9 mouse cellular contexts compared by ENCODE assay signal in the genomic region with DNA sequence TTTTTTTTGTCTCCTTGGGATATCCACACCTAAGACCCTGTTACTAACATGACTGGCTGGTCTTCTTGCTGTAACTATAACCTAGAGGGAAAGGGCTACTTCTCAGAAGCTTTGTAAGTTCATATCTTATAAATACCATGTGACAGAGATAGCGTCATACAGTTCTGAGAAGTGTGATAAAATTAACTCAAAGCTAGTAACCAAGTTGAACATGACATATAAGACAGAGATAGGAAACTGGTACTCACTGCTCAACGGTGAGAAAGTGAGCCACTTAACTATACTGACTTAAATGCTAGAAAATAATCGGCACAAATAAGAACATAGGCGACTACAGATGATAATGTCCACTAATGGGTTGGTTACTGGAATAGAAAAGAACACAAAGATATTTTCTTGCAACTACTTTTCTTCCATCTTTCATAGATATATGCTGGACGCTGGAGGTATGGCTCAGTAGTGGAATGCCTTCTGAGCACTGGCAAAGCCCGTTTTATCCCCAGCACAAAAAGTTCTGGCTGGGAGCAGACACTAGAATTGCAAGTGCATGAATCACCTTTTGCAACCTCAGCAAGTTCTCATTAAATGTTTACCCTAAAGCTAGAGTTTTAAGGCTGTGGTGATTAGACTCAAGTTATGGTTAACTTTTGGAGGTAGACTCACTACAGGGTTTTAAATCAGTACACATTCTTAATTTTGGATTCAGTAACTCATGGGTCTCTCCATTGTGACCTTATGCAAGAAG. TPM values are rescaled to one million over a fixed set of nuclear protein-coding genes. Genes with fewer than 3 reads are reported as not detected.
DNase-seq lines count a peak whose midpoint lies in the region; ATAC-seq lines count a peak whose summit lies in the region.
"Had no signal": no experiment of that assay in that cellular context is flagged by ENCODE, and none has a peak within 500 bp of the region (broad histone marks: within the 10 kb centered on the region; RNA-seq: fewer than 3 reads in every experiment).

No protein-coding gene starts in this region.

- no peaks in the 10 kb centered on the region for H3K27me3 ChIP-seq in heart, embryonic 13.5 days (replicated peaks)
- no peaks in the 10 kb centered on the region for H3K27me3 ChIP-seq in hindbrain, embryonic 13.5 days
- H3K27me3 ChIP-seq in midbrain, embryonic 11.5 days (ENCODE audit: control insufficient read depth, insufficient read depth, low read length), result no peaks in the 10 kb centered on the region

- no peak for ATAC-seq in heart, embryonic 13.5 days (ENCODE audit: extremely low read depth, insufficient number of reproducible peaks, low FRiP score, low TSS enrichment)
- ATAC-seq in hindbrain, embryonic 13.5 days (ENCODE audit: low FRiP score), result no peak
- no peak for ATAC-seq in midbrain, embryonic 11.5 days (ENCODE audit: low FRiP score)
- ATAC-seq in granulocyte monocyte progenitor cell, adult 5-6 weeks (replicated peaks; ENCODE audit: poor library complexity, severe bottlenecking), result no peak

- H3K9ac ChIP-seq in heart, embryonic 13.5 days, result peak overlapping the region; percentile 99
- peak overlapping the region; percentile 96; the same call in 1 of the 2 replicates for H3K9ac ChIP-seq in hindbrain, embryonic 13.5 days
- no peak overlapping the region; the same call in 1 of the 2 replicates for H3K9ac ChIP-seq in midbrain, embryonic 11.5 days (ENCODE audit: low read length)

- no peak for DNase-seq in heart, adult 11 months
- peak; percentile 41 for DNase-seq in Muller cell, postnatal 12 days (ENCODE audit: inconsistent ontology term)
- DNase-seq in midbrain, embryonic 11.5 days (ENCODE audit: low spot score, missing footprints), result no peak
- no peak for DNase-seq in lung, postnatal 4 days
- no peak for DNase-seq in gastrocnemius, postnatal 4 days (ENCODE audit: low spot score in 2 of 2)
- DNase-seq: cerebellum, adult 2 months had no signal

- peak overlapping the region; percentile 99 for H3K4me3 ChIP-seq in heart, embryonic 13.5 days
- H3K4me3 ChIP-seq in hindbrain, embryonic 13.5 days, result peak overlapping the region; percentile 95
- peak overlapping the region; percentile 95; the same call in 1 of the 2 replicates for H3K4me3 ChIP-seq in midbrain, embryonic 11.5 days (ENCODE audit: low read depth, low read length)

- peaks cover 44% of the 10 kb centered on the region for H3K36me3 ChIP-seq in heart, embryonic 13.5 days
- H3K36me3 ChIP-seq in hindbrain, embryonic 13.5 days, result peaks cover 37% of the 10 kb centered on the region
- H3K36me3 ChIP-seq in midbrain, embryonic 11.5 days (ENCODE audit: control insufficient read depth, insufficient read depth, low read length), result peaks cover 4% of the 10 kb centered on the region; the same call in 1 of the 2 replicates

- H3K4me2 ChIP-seq in heart, embryonic 13.5 days, result peak overlapping the region; percentile 78
- peak overlapping the region; percentile 77 for H3K4me2 ChIP-seq in hindbrain, embryonic 13.5 days
- H3K4me2 ChIP-seq in midbrain, embryonic 11.5 days, result peak overlapping the region; percentile 75; the same call in 1 of the 2 replicates

- no peak overlapping the region for H3K27ac ChIP-seq in heart, embryonic 13.5 days (replicated peaks)
- H3K27ac ChIP-seq in hindbrain, embryonic 13.5 days, result no peak overlapping the region
- no peak overlapping the region for H3K27ac ChIP-seq in midbrain, embryonic 11.5 days (ENCODE audit: low read depth, low read length)

- no peaks in the 10 kb centered on the region for H3K9me3 ChIP-seq in heart, embryonic 13.5 days
- no peaks in the 10 kb centered on the region for H3K9me3 ChIP-seq in hindbrain, embryonic 13.5 days
- H3K9me3 ChIP-seq in midbrain, embryonic 11.5 days (ENCODE audit: control insufficient read depth, low read length), result no peaks in the 10 kb centered on the region

- WGBS in heart, embryonic 13.5 days, result 54% methylated on average over 6 of the region's 6 CpGs
- 87% methylated on average over 6 of the region's 6 CpGs for WGBS in hindbrain, embryonic 13.5 days
- WGBS in midbrain, embryonic 11.5 days, result 86% methylated on average over 6 of the region's 6 CpGs

- peaks cover 29% of the 10 kb centered on the region for H3K4me1 ChIP-seq in heart, embryonic 13.5 days
- H3K4me1 ChIP-seq in hindbrain, embryonic 13.5 days (replicated peaks), result peaks cover 21% of the 10 kb centered on the region
- peaks cover 7% of the 10 kb centered on the region for H3K4me1 ChIP-seq in midbrain, embryonic 11.5 days (ENCODE audit: control insufficient read depth, insufficient read depth, low read length)

RNA-seq across cellular contexts. Expression of gene Nek9, which starts 1.4 kb away (rescaled TPM):
- polyA plus RNA-seq in heart, embryonic 13.5 days (2015; fragmentation: Nextera tagmentation; extraction: Ambion mirVana), result 18.5 and 19.2 TPM in 2 replicates
- polyA plus RNA-seq in hindbrain, embryonic 13.5 days (2015; fragmentation: Nextera tagmentation; extraction: Ambion mirVana), result 12.8 and 13.7 TPM in 2 replicates
- polyA plus RNA-seq in midbrain, embryonic 11.5 days (2014; fragmentation: Nextera tagmentation; extraction: Ambion mirVana), result 10.4 and 10.6 TPM in 2 replicates
- 33.1 and 44.6 TPM in 2 replicates for total RNA-seq in granulocyte monocyte progenitor cell, adult 5-6 weeks (2014; fragmentation: Nextera tagmentation)
- 24.1 and 26.6 TPM in 2 replicates for total RNA-seq in granulocyte monocyte progenitor cell, adult 5-6 weeks (2017)
- total RNA-seq in gastrocnemius, postnatal 4 days (2021), result 10 to 100 TPM; 59.6 to 60.9 TPM

RNA-seq across cellular contexts. Expression of gene Tmed10, which starts 36.9 kb away (rescaled TPM):
- 279 and 292 TPM in 2 replicates for polyA plus RNA-seq in heart, embryonic 13.5 days (2015; fragmentation: Nextera tagmentation; extraction: Ambion mirVana)
- 198 TPM in 2 replicates for polyA plus RNA-seq in hindbrain, embryonic 13.5 days (2015; fragmentation: Nextera tagmentation; extraction: Ambion mirVana)
- 266 and 279 TPM in 2 replicates for polyA plus RNA-seq in midbrain, embryonic 11.5 days (2014; fragmentation: Nextera tagmentation; extraction: Ambion mirVana)
- 278 and 296 TPM in 2 replicates for total RNA-seq in granulocyte monocyte progenitor cell, adult 5-6 weeks (2014; fragmentation: Nextera tagmentation)
- total RNA-seq in granulocyte monocyte progenitor cell, adult 5-6 weeks (2017), result 176 and 201 TPM in 2 replicates
- total RNA-seq in gastrocnemius, postnatal 4 days (2021), result 100 to 1,000 TPM; 190 to 191 TPM

RNA-seq across cellular contexts. Expression of gene Zc2hc1c, which starts 49.3 kb away (rescaled TPM):
- polyA plus RNA-seq in heart, embryonic 13.5 days (2015; fragmentation: Nextera tagmentation; extraction: Ambion mirVana), result 0.55 and 0.62 TPM in 2 replicates
- polyA plus RNA-seq in hindbrain, embryonic 13.5 days (2015; fragmentation: Nextera tagmentation; extraction: Ambion mirVana), result 1.2 and 1.5 TPM in 2 replicates
- 1.0 TPM in 2 replicates for polyA plus RNA-seq in midbrain, embryonic 11.5 days (2014; fragmentation: Nextera tagmentation; extraction: Ambion mirVana)
- total RNA-seq in granulocyte monocyte progenitor cell, adult 5-6 weeks (2014; fragmentation: Nextera tagmentation), result not detected in 2 replicates
- not detected in 2 replicates for total RNA-seq in granulocyte monocyte progenitor cell, adult 5-6 weeks (2017)
- 1 to 10 TPM in 1 of 2 experiments, under 1 TPM in 1; 0.73 to 1.4 TPM for total RNA-seq in gastrocnemius, postnatal 4 days (2021)

RNA-seq across cellular contexts. Expression of gene Acyp1, which starts 49.5 kb away (rescaled TPM):
- 59.2 and 66.6 TPM in 2 replicates for polyA plus RNA-seq in heart, embryonic 13.5 days (2015; fragmentation: Nextera tagmentation; extraction: Ambion mirVana)
- polyA plus RNA-seq in hindbrain, embryonic 13.5 days (2015; fragmentation: Nextera tagmentation; extraction: Ambion mirVana), result 65.8 and 72.4 TPM in 2 replicates
- polyA plus RNA-seq in midbrain, embryonic 11.5 days (2014; fragmentation: Nextera tagmentation; extraction: Ambion mirVana), result 68.0 and 69.5 TPM in 2 replicates
- 39.7 and 58.9 TPM in 2 replicates for total RNA-seq in granulocyte monocyte progenitor cell, adult 5-6 weeks (2014; fragmentation: Nextera tagmentation)
- total RNA-seq in granulocyte monocyte progenitor cell, adult 5-6 weeks (2017), result 34.6 and 69.2 TPM in 2 replicates
- total RNA-seq in gastrocnemius, postnatal 4 days (2021), result 10 to 100 TPM; 15.7 to 18.0 TPM
